9 mouse cellular contexts compared by ENCODE assay signal in the genomic region with DNA sequence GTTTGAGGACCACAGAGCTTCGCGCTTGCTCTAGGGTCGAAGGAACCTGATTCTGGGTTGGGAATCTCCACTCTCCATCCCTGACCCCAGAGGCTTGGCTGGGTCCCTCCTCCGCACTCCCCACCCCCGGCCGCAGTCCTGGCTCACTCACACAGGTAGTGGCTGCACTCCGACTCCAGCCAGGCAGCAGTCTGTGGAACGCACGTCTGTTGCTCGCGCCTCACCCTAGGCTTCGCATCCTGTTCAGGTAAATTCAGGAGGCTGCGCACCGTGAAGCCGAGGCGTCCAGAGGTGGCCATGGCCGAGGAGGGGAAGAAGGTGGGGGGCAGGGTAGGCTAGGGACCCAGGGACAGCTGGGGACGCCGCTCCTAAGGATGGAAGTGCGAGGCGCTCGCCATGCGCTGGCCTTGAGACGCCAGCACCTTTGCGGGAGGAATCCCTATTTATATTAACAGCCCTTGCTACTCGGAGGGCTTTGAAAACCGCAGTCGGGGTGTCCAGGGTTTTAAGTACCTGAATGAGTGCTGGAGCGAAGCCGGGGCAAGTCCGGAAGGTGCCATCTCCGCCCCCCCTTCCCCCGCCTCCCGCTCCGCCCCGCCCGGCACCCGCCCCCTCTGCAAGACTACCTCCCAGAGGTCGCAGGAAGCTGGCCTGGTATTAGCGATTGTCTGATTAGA. TPM values are rescaled to one million over a fixed set of nuclear protein-coding genes. Genes with fewer than 3 reads are reported as not detected.
DNase-seq lines count a peak whose midpoint lies in the region; ATAC-seq and TF ChIP-seq lines count a peak whose summit lies in the region.
"Had no signal": no experiment of that assay in that cellular context is flagged by ENCODE, and none has a peak within 500 bp of the region (broad histone marks: within the 10 kb centered on the region; RNA-seq: fewer than 3 reads in every experiment).

Nkx2-9 (minus strand) TSS at position 524 of the 677 bp plus-strand sequence.

- intact Hi-C loops in left cerebral cortex, adult 2 months (cut with DNase I) = loop anchor here (5.0 kb wide), 1 partner anchor 929 kb away; no protein-coding TSS in a partner anchor

- WGBS in heart, embryonic 13.5 days = under 1% methylated on average over 40 of the region's 40 CpGs
- WGBS in hindbrain, embryonic 16.5 days = 1% methylated on average over 40 of the region's 40 CpGs
- WGBS in midbrain, embryonic 16.5 days = 2% methylated on average over 40 of the region's 40 CpGs

- no peaks in the 10 kb centered on the region for H3K36me3 ChIP-seq in heart, embryonic 13.5 days
- H3K36me3 ChIP-seq in hindbrain, embryonic 16.5 days (ENCODE audit: control insufficient read depth, insufficient read depth, low read length) = no peaks in the 10 kb centered on the region
- H3K36me3 ChIP-seq in midbrain, embryonic 16.5 days (ENCODE audit: control insufficient read depth, insufficient read depth, low read length) = no peaks in the 10 kb centered on the region

- peaks cover 31% of the 10 kb centered on the region for H3K4me1 ChIP-seq in heart, embryonic 13.5 days
- H3K4me1 ChIP-seq in hindbrain, embryonic 16.5 days (ENCODE audit: control insufficient read depth, insufficient read depth, low read depth, low read length) = peaks cover 13% of the 10 kb centered on the region
- peaks cover 13% of the 10 kb centered on the region for H3K4me1 ChIP-seq in midbrain, embryonic 16.5 days (ENCODE audit: control insufficient read depth, insufficient read depth, low read length)

- H3K27me3 ChIP-seq in heart, embryonic 13.5 days (replicated peaks) = peaks cover 94% of the 10 kb centered on the region
- H3K27me3 ChIP-seq in hindbrain, embryonic 16.5 days (replicated peaks; ENCODE audit: control insufficient read depth, insufficient read depth, low read length) = peaks cover 77% of the 10 kb centered on the region
- H3K27me3 ChIP-seq in midbrain, embryonic 16.5 days (ENCODE audit: control insufficient read depth, insufficient read depth, low read depth, low read length) = peaks cover 70% of the 10 kb centered on the region

- no peak for DNase-seq in heart, adult 9 months (ENCODE audit: low spot score in 2 of 2)
- peak; percentile 17 for DNase-seq in brain, adult 2 months (ENCODE audit: low read depth, low spot score)
- DNase-seq in left cerebral cortex, adult 2 months (ENCODE audit: extremely low spot score in 1 of 2, low spot score in 2 of 2) = no peak
- DNase-seq in adrenal gland, adult 18-20 months (ENCODE audit: low spot score in 2 of 2) = no peak
- no peak for DNase-seq in gastrocnemius, postnatal 4 days (ENCODE audit: low spot score in 2 of 2)

- H3K4me2 ChIP-seq in heart, embryonic 13.5 days = peak within 1 kb of the TSS; percentile 79
- H3K4me2 ChIP-seq in hindbrain, embryonic 16.5 days (ENCODE audit: low read length) = peak within 1 kb of the TSS; percentile 63
- H3K4me2 ChIP-seq in midbrain, embryonic 16.5 days (ENCODE audit: low read length) = peak within 1 kb of the TSS; percentile 67

- ATAC-seq in heart, embryonic 13.5 days (ENCODE audit: extremely low read depth, insufficient number of reproducible peaks, low FRiP score, low TSS enrichment) = no peak
- no peak for ATAC-seq in hindbrain, embryonic 16.5 days
- ATAC-seq in midbrain, embryonic 16.5 days = no peak

- no peak within 1 kb of the TSS for H3K27ac ChIP-seq in heart, embryonic 13.5 days (replicated peaks)
- no peak within 1 kb of the TSS for H3K27ac ChIP-seq in hindbrain, embryonic 16.5 days (ENCODE audit: low read depth, low read length)
- H3K27ac ChIP-seq in midbrain, embryonic 16.5 days (ENCODE audit: low read length) = no peak within 1 kb of the TSS
- no peak within 1 kb of the TSS for H3K27ac ChIP-seq in left cerebral cortex, adult 2 months

- H3K9me3 ChIP-seq in heart, embryonic 13.5 days = no peaks in the 10 kb centered on the region
- H3K9me3 ChIP-seq in hindbrain, embryonic 16.5 days (ENCODE audit: control insufficient read depth, low read length) = no peaks in the 10 kb centered on the region
- H3K9me3 ChIP-seq in midbrain, embryonic 16.5 days (replicated peaks; ENCODE audit: control insufficient read depth, low read length, poor library complexity, severe bottlenecking) = no peaks in the 10 kb centered on the region

- H3K9ac ChIP-seq in heart, embryonic 13.5 days = peak within 1 kb of the TSS; percentile 50; the same call in 1 of the 2 replicates
- peak within 1 kb of the TSS; percentile 15; the same call in 1 of the 2 replicates for H3K9ac ChIP-seq in hindbrain, embryonic 16.5 days (ENCODE audit: low read depth, low read length)
- H3K9ac ChIP-seq in midbrain, embryonic 16.5 days (ENCODE audit: low read depth, low read length) = 0 out of 2 replicates have a peak within 1 kb of the TSS, but pooled peaks have one; percentile 28

- TF ChIP-seq CTCF in left cerebral cortex, adult 2 months (IDR thresholded peaks at IDR 0.05) = no peak

- peak within 1 kb of the TSS; percentile 52 for H3K4me3 ChIP-seq in heart, embryonic 13.5 days
- peak within 1 kb of the TSS; percentile 39 for H3K4me3 ChIP-seq in hindbrain, embryonic 16.5 days (ENCODE audit: low read length)
- H3K4me3 ChIP-seq in midbrain, embryonic 16.5 days (ENCODE audit: low read depth, low read length) = peak within 1 kb of the TSS; percentile 34
- H3K4me3 ChIP-seq in left cerebral cortex, adult 2 months = no peak within 1 kb of the TSS

RNA-seq across cellular contexts. Expression of gene Nkx2-9, which starts in this region (rescaled TPM):
- 0.15 TPM in 2 replicates for polyA plus RNA-seq in heart, embryonic 13.5 days (2015; fragmentation: Nextera tagmentation; extraction: Ambion mirVana)
- polyA plus RNA-seq in hindbrain, embryonic 16.5 days (2015; fragmentation: Nextera tagmentation; extraction: Ambion mirVana) = not detected in 2 replicates
- polyA plus RNA-seq in midbrain, embryonic 16.5 days (2015; fragmentation: Nextera tagmentation; extraction: Ambion mirVana) = not detected in 2 replicates
- total RNA-seq in left cerebral cortex, adult 2 months (2021) = not detected
- under 1 TPM; 0.50 to 0.54 TPM for total RNA-seq in adrenal gland, adult 18-20 months (2021)
- total RNA-seq in gastrocnemius, postnatal 4 days (2021) = not detected
- total RNA-seq: layer of hippocampus, postnatal 14 days had no signal
